Mouse (Mus musculus) bone marrow macrophage, adult 2 months (primary cell): ENCODE measurements around the gene Sulf2. TPM values are rescaled to one million over a fixed set of nuclear protein-coding genes. Genes with fewer than 3 reads are reported as not detected.

ENCODE experiments used
- H3K27ac ChIP-seq: 2 replicates; pipeline ENCODE4 v1.5.1; 2012; ENCODE audit warnings: low read depth, low read length; ENCODE audit not compliant: insufficient read depth
- H3K4me1 ChIP-seq: 2 replicates; pipeline ENCODE4 v1.6.1; 2012; ENCODE audit warnings: low read length; ENCODE audit not compliant: control insufficient read depth, insufficient read depth
- H3K4me3 ChIP-seq: 2 replicates; pipeline ENCODE4 v1.5.1; 2012; ENCODE audit warnings: mild to moderate bottlenecking, low read length, moderate library complexity; ENCODE audit not compliant: insufficient read depth
- CTCF ChIP-seq: IDR thresholded peaks from 2 replicates; pipeline ENCODE4 v1.5.1; 2012; ENCODE audit warnings: low read depth, mild to moderate bottlenecking, low read length, moderate library complexity
- POLR2A ChIP-seq: IDR thresholded peaks from 2 replicates; pipeline ENCODE4 v1.6.1; 2012; ENCODE audit warnings: mild to moderate bottlenecking, low read depth, low read length, borderline replicate concordance
- polyA plus RNA-seq: library from polyadenylated mRNA; stranded (reverse); fragments of >200 nt; gene quantifications from 2 replicates; pipeline ENCODE4 v1.2.4, GENCODE M21; 2012; ENCODE audit not compliant: missing spikeins, insufficient read depth, insufficient read length

Gene Sulf2
- polyA plus RNA-seq, 1 experiment: 77.0 TPM

GRCm38 (mm10) chr2:166108326-166108725 is 47.1 kb downstream of the Sulf2 start:
- Histone ChIP-seq H3K4me3 (no peak overlapping the region), H3K27ac (no peak overlapping the region), H3K4me1 (no peaks in the 10 kb centered on the region)
- TF ChIP-seq CTCF (peak; percentile 77), POLR2A (no peak)

- H3K4me1 ChIP-seq: no peaks in the 10 kb centered on the region
- TF ChIP-seq POLR2A (no peak), CTCF (no peak)
- no peak overlapping the region for H3K27ac ChIP-seq
- H3K4me3 ChIP-seq: no peak overlapping the region
Observed at GRCm38 (mm10) chr2:166107911-166108310, 47.6 kb downstream of the Sulf2 start.

- Histone ChIP-seq H3K4me1 (no peaks in the 10 kb centered on the region), H3K4me3 (no peak overlapping the region), H3K27ac (no peak overlapping the region)
- TF ChIP-seq CTCF: no peak
- TF ChIP-seq POLR2A: no peak
Observed at GRCm38 (mm10) chr2:166106631-166107030, 48.8 kb downstream of the Sulf2 start.

GRCm38 (mm10) chr2:166105911-166106310 is 49.6 kb downstream of the Sulf2 start:
- Histone ChIP-seq H3K4me3 (no peak overlapping the region), H3K4me1 (no peaks in the 10 kb centered on the region), H3K27ac (no peak overlapping the region)
- TF ChIP-seq CTCF (no peak), POLR2A (no peak)

- no peak for TF ChIP-seq POLR2A
- TF ChIP-seq CTCF: no peak
- H3K4me3 ChIP-seq: no peak overlapping the region
- no peaks in the 10 kb centered on the region for H3K4me1 ChIP-seq
- no peak overlapping the region for H3K27ac ChIP-seq
Observed at GRCm38 (mm10) chr2:166102893-166103292, 52.6 kb downstream of the Sulf2 start.

GRCm38 (mm10) chr2:166100309-166101262 is 54.9 kb downstream of the Sulf2 start:
- Histone ChIP-seq H3K4me3 (no peak overlapping the region), H3K27ac (no peak overlapping the region), H3K4me1 (no peaks in the 10 kb centered on the region)
- TF ChIP-seq POLR2A: no peak
- no peak for TF ChIP-seq CTCF

- H3K4me3 ChIP-seq: no peak overlapping the region
- TF ChIP-seq CTCF (no peak), POLR2A (no peak)
- no peaks in the 10 kb centered on the region for H3K4me1 ChIP-seq
- H3K27ac ChIP-seq: no peak overlapping the region
Observed at GRCm38 (mm10) chr2:166098292-166098933, 57.0 kb downstream of the Sulf2 start.

- no peak overlapping the region for H3K27ac ChIP-seq
- no peak for TF ChIP-seq POLR2A
- TF ChIP-seq CTCF: peak; percentile 46; the same call in 1 of the 2 replicates
- no peaks in the 10 kb centered on the region for H3K4me1 ChIP-seq
- H3K4me3 ChIP-seq: no peak overlapping the region
Observed at GRCm38 (mm10) chr2:166097443-166098291, 57.8 kb downstream of the Sulf2 start.

GRCm38 (mm10) chr2:166096834-166097233 is 58.6 kb downstream of the Sulf2 start:
- Histone ChIP-seq H3K4me1 (no peaks in the 10 kb centered on the region), H3K4me3 (no peak overlapping the region), H3K27ac (no peak overlapping the region)
- no peak for TF ChIP-seq CTCF
- no peak for TF ChIP-seq POLR2A

- TF ChIP-seq CTCF (no peak), POLR2A (no peak)
- no peak overlapping the region for H3K4me3 ChIP-seq
- no peaks in the 10 kb centered on the region for H3K4me1 ChIP-seq
- H3K27ac ChIP-seq: no peak overlapping the region
Observed at GRCm38 (mm10) chr2:166096300-166096699, 59.2 kb downstream of the Sulf2 start.
